Mouse (Mus musculus): Measurements from ENCODE around the gene Gp9. TPM values are rescaled to one million over a fixed set of nuclear protein-coding genes. Genes with fewer than 3 reads are reported as not detected.

Gene Gp9
- total RNA-seq (2021), result under 1 TPM in 1 of 2 experiments, not detected in 1; 0.32 TPM
- long read RNA-seq, experiment 1, result 0 reads
- long read RNA-seq, experiment 2, result 0 reads

- no peak for DNase-seq (ENCODE audit: low spot score in 2 of 2)
Measured at GRCm38 (mm10) chr6:87777842-87778241, at the start of gene Gp9. Gene Gp9 (plus strand): TSS chr6:87778072.

- no peak for DNase-seq (ENCODE audit: low spot score in 2 of 2)
Measured at GRCm38 (mm10) chr6:87728102-87728501, 49.8 kb upstream of the Gp9 start.

GRCm38 (mm10) chr6:87730141-87730540 lies 47.7 kb upstream of the Gp9 start:
- no peak for DNase-seq (ENCODE audit: low spot score in 2 of 2)

- DNase-seq (ENCODE audit: low spot score in 2 of 2), result peak; percentile 41 to 64
Measured at GRCm38 (mm10) chr6:87730591-87731462, 47.0 kb upstream of the Gp9 start, which contains the start of gene Efcc1. Gene Efcc1 (plus strand): TSS chr6:87730869.

GRCm38 (mm10) chr6:87731463-87732095 lies 46.3 kb upstream of the Gp9 start:
- no peak for DNase-seq (ENCODE audit: low spot score in 2 of 2)

GRCm38 (mm10) chr6:87732151-87733011 lies 45.5 kb upstream of the Gp9 start:
- DNase-seq (ENCODE audit: low spot score in 2 of 2), result no peak

- peak in 1 of 2 experiments; percentile 22 for DNase-seq (ENCODE audit: low spot score in 2 of 2)
Measured at GRCm38 (mm10) chr6:87733131-87733930, 44.5 kb upstream of the Gp9 start.

- DNase-seq (ENCODE audit: low spot score in 2 of 2), result no peak
Measured at GRCm38 (mm10) chr6:87734136-87734535, 43.7 kb upstream of the Gp9 start.

GRCm38 (mm10) chr6:87736923-87737322 lies 40.9 kb upstream of the Gp9 start:
- DNase-seq (ENCODE audit: low spot score in 2 of 2), result no peak

- DNase-seq (ENCODE audit: low spot score in 2 of 2), result no peak
Measured at GRCm38 (mm10) chr6:87737921-87738626, 39.8 kb upstream of the Gp9 start.

GRCm38 (mm10) chr6:87739898-87740297 lies 38.0 kb upstream of the Gp9 start:
- no peak for DNase-seq (ENCODE audit: low spot score in 2 of 2)

GRCm38 (mm10) chr6:87740496-87740895 lies 37.4 kb upstream of the Gp9 start:
- DNase-seq (ENCODE audit: low spot score in 2 of 2), result no peak

GRCm38 (mm10) chr6:87741978-87742377 lies 35.9 kb upstream of the Gp9 start:
- DNase-seq (ENCODE audit: low spot score in 2 of 2), result no peak

- DNase-seq (ENCODE audit: low spot score in 2 of 2), result no peak
Measured at GRCm38 (mm10) chr6:87742804-87743203, 35.1 kb upstream of the Gp9 start.

GRCm38 (mm10) chr6:87743281-87743680 lies 34.6 kb upstream of the Gp9 start:
- DNase-seq (ENCODE audit: low spot score in 2 of 2), result no peak

GRCm38 (mm10) chr6:87744632-87745031 lies 33.2 kb upstream of the Gp9 start:
- no peak for DNase-seq (ENCODE audit: low spot score in 2 of 2)

GRCm38 (mm10) chr6:87745301-87745700 lies 32.6 kb upstream of the Gp9 start:
- DNase-seq (ENCODE audit: low spot score in 2 of 2), result no peak

- DNase-seq (ENCODE audit: low spot score in 2 of 2), result no peak
Measured at GRCm38 (mm10) chr6:87746059-87746458, 31.8 kb upstream of the Gp9 start.

- peak in 1 of 2 experiments; percentile 54 for DNase-seq (ENCODE audit: low spot score in 2 of 2)
Measured at GRCm38 (mm10) chr6:87746849-87747248, 31.0 kb upstream of the Gp9 start.

- no peak for DNase-seq (ENCODE audit: low spot score in 2 of 2)
Measured at GRCm38 (mm10) chr6:87748078-87748477, 29.8 kb upstream of the Gp9 start.
